Mouse (Mus musculus): ENCODE data around the gene Gm12845.
A peak's percentile ranks its signal among the peaks of the same experiment; 100 is the strongest.
"Not testable (repeated sequence)": the region's sequence is repeated elsewhere in the genome, so short reads cannot be mapped to it uniquely, and the experiment has no call there.

Gm12845 gene

DNA sequence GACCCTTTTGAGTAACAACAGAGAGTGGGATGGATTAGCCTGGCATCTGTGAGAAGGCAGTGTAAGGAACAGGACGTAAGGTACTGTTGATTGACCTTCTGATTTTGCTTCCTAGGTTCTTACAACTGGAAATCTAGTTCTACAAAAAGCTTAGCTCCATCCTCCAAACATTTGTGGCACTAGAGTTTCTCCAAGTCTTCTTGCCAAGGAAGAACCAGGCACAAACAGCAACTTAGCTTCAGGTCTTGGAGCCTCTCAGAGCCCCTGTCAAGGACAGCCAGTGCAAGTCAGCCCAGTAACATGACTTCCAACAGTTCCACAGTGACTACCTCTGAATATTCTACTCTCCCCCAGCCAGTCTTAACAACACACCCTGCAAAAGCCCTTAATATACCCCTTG lies at the start of gene Gm12845:
Gene Gm12845, plus strand, starts transcription at position 301 of the 400 bp plus-strand sequence.
- DNase-seq (ENCODE audit: low spot score) = no peak

DNA sequence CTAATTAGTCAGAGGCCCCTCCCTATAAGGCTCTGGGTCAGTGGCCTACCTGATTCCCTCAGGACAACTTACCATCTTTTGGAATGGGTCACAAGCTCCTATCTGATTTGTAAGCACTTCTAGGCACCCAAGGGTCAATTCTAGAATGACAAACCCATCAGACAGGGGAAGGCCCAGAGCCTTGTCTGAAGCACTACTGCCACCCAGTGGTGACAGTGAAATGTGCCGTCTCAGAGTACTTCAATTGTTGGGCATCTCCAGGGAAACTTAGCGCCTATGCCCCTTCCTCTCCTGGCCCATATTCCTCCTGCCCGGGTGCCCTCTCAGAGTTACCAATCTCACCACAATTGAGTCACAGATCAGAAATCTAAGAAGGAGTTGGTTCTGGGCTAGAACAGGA lies 47.3 kb upstream of the Gm12845 start:
- DNase-seq (ENCODE audit: low spot score) = peak; percentile 77

DNA sequence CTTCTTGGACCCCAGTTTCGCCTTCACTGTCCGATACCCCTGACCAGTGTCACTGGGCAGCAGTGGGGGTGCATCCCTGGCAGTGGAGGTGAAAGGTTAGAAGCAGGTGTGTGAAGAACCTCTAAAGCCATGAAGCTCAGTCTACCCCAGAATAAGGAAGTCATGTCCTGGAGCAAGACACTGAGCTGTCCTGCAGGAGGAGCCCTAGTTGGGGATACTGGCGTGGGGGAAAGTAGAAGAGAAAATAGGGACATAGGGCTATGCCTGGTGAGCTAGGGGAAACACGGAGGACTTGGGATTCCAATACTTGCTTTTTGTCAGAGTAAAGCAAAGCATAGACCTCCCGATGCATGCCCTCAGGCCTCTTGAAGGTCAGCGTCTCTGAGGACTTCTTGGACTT lies 43.2 kb upstream of the Gm12845 start:
- no peak for DNase-seq (ENCODE audit: low spot score)

DNA sequence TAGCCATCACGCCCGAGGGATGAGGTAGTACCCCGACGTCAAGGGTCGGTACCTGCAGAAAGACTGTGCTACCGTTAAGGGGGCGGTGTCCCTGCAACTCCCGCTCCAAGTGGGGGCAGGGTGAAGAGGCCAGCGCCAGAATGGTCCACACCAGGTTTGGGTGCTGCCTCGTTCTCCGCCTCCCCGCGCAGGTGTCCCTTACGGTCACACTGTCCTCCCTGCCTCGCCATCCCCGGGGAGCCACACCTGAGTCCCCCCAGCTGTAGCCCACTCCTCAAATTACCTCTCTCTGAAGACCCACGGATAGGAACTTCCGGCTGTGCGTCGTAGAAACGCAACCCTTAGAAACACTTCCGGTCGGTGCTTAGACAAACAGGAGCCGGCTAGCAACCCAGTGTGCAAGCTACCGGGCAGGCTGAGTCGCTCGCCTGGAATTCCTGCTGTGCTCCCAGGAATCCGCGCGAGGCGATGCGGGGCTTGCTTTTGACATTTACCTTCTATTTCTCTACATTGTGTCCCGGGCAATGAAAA lies 42.2 kb upstream of the Gm12845 start, which contains the start of gene Dmap1:
Gene Dmap1, minus strand, starts transcription at position 343 of the 531 bp plus-strand sequence.
- peak; percentile 81 for DNase-seq (ENCODE audit: low spot score)

DNA sequence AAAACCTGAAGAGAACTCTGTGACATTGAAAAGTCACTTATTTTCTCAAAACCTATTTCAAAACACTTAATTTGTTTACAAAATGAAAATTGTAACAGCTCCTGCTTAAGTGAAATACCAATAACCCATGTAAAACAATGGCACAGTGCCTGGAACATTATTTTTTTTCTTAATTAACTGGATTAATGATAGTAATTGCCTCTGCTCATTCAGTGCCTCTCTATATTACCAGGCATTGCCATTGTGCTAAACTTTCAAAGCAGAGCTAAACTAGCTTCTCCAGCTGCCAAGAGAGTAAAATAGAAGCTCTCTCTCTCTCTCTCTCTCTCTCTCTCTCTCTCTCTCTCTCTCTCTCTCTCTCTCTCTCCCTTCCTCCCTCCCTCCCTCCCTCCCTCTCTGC lies 41.7 kb upstream of the Gm12845 start:
- DNase-seq (ENCODE audit: low spot score) = no peak

DNA sequence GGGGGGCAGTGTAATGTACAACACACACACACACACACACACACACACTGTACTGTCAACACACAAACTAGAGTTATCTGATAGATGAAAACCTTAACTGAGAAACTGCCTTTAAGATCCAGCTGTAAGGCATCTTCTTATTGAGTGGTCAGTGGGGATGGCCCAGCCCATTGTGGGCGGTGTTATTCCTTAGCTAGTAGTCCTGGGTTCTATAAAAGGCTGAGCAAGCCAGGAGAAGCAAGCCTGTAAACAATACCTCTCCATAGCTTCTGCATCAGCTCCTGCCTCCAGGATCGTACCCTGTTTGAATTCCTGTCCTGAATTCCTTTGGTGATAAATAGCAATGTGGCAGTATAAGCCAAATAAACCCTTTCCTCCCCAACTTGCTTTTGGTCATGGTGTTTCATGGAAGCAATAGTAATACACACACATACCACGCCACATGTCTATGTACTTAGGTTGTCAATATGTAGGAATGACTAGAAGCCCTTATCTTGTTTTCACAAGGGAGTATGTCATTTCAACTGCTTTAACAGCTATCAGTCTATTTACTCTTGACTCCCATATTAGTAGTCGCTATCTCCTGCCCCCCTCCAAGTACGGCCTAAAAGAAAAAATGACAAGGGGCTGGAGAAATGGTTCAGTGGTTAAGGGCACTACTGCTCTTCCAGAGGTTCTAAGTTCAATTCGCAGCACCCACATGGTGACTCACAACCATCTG lies 41.0 kb upstream of the Gm12845 start:
- no peak for DNase-seq (ENCODE audit: low spot score)

DNA sequence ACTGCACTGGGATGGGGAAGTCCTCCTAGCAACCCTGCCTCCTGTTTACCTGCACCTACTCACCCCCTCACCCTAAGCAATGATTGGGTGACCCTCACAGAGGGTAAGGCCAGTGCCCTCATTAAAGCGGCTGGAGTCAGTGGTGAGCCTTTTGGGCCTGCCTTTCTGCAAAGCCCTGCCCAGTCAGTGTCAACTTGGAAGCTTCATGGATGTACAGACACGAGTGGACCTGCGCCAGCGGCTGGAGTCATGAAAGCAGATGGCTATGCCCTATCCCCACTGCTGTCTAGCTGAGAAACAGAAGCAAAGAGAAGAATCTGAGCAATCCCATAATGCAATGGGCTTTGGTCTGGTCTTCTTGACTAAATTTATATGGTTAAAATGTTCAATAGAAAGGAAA lies 37.9 kb upstream of the Gm12845 start:
- no peak for DNase-seq (ENCODE audit: low spot score)

DNA sequence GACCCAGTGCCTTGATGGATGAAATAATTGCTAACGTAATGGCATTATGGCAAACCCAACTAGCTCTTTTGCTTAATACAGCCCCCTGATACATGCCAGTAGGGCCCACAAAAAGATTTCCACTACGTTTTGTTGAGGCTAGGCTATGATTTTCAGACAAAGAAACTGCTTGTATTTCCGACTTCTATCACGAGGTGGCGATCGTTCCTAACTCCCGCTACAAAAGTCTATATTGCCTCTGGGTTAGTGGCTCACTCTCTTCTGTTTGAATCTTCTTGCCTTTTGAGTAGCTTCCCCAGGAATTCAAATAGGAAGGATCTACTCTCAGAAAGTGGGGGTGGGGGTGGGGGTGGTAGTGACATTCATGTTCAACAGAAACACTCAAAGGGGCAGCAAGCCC lies 18.9 kb upstream of the Gm12845 start:
- peak; percentile 51 for DNase-seq (ENCODE audit: low spot score)

DNA sequence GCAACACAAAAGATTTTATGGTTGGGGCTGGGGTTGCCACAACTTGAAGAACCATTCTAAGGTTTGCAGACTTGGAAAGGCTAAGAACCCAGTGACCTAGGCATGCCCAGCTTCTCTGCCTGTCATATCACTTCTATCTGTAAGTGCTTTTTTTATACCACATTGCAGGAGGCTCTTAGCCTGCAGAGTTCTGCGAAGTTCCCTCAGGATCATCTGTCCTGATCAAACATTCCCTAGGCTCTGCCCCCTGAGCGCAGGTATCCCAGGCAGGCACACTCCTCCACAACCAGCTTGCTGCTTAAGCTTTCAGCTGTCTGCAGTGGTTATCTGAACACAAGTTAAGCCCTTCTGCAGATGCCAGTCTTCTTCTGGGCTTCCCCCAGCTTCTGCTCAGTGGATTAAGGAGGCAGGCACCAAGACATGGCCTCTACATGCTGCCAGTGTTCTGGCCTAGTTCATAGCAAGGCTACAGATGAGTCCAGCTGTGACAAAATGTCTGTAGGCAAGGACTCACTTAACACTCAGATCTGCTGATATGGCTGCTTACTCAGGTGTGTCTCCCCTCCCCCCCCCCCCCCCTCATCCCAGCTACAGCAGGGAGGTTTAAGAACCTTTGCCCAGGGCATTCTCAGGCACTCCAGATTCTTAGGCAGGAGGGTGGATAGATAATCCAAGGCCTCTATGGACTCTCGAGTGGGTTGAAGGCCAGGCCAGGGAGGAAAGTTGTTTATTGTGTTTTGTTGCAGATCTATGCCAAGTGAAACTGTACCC lies 15.2 kb upstream of the Gm12845 start:
- no peak for DNase-seq (ENCODE audit: low spot score)

DNA sequence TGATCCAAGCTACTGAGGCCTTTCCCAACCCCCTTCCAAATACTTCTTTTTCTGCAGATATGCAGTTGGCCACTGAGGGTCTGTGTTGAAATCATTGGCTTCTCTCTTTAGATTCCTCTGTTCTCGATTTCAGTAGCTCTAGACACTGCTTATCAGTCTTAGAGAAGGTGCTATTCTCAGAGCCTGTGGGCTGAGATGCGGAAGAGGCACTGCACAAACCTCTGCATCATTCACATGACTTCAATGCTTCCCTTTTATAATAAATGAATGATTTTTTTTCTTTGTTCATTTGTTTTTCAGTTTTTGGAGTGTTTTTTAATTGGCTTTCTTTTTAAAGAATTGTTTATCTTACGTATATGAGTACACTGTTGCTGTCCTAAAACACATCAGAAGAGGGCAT lies 11.9 kb upstream of the Gm12845 start:
- DNase-seq (ENCODE audit: low spot score) = no peak

DNA sequence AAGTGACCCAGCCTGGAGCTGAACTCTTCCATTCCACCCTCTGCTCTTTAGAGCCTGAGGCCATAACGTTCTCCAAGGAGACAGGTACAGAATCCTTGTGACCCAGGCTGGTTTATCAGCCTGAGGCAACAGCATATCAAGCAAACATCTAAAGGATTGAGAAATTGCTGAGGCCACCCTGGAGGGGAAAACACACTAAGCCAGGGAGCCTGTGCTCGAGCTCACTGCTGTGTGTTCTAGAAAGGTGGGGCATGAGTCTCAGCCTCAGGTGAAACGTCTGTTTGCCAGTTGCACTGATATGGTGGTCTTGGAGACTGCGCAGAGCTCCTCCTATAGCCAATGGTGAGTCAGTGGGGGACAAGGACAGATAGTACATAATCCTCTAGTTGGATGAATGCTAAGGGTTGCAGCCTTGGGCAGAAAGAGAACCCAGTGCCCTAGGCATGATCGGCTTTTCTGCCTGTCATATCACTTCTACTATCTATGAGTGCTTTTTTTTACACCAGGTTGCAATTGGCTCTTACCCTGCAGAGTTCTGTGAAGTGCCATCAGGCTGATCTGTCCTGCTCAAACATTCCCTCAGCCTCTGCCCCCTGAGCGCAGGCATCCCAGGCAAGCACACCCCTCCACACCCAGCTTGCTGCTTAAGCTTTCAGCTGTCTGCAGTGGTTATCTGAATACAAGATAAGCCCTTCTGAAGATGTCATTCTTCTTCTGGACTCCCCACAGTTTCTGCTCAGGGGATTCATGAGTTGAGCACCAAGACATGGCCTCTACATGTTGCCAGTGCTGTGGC lies 10.7 kb upstream of the Gm12845 start:
- DNase-seq (ENCODE audit: low spot score) = no peak

DNA sequence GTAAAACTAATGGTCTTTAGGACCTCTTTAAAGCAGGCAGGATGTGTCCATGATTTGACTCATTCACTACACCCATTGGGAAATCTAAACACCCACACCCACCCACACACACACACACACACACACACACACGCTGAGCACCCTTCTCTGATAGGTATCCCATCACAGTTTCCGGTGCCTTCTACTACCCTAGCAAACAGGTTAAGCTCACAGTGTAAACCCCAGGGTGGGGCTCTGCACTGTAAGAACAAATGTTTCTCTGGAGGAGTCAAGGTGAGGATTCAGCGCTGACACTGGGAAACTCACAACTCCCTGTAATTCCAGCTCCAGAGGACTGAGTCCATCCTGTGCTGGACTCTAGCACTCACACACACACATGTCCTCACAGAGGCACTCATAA lies 7.7 kb downstream of the Gm12845 start:
- no peak for DNase-seq (ENCODE audit: low spot score)

DNA sequence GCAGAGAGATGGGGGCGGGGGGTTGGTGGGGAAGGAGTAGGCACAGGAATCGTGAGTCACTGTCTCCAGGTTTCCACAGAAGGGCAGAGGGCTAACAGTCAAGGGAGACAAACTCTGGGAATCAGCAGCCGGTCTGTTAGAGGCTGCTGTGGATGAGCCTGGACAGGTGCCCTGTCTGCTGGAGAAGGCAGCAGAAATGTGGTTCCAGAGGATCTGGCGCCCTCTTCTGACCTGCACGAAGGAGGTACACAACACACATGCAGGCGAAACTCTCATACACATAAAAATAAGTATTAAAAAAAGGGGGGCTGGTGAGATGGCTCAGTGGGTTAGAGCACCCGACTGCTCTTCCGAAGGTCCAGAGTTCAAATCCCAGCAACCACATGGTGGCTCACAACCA lies 13.3 kb downstream of the Gm12845 start:
- DNase-seq (ENCODE audit: low spot score) = no peak

DNA sequence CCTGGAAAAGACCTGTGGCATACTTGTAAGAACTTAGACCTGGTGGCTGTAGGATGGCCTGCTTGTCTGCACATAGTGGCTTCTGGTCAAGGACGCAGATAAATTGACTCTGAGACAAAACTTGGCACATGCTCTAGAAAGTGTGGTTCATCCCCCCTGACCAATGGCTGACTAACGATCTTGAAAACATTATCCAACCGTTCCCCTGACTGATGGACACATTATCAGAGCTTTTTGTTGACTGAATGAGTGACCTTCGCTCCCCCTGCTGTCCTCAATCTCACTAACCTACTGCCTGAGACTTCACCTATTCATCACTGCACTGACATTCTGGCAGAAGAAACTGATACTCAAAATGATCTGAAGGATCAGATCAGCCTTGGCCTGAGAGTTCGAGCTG lies 28.3 kb downstream of the Gm12845 start:
- not testable (repeated sequence) for DNase-seq (ENCODE audit: low spot score)

DNA sequence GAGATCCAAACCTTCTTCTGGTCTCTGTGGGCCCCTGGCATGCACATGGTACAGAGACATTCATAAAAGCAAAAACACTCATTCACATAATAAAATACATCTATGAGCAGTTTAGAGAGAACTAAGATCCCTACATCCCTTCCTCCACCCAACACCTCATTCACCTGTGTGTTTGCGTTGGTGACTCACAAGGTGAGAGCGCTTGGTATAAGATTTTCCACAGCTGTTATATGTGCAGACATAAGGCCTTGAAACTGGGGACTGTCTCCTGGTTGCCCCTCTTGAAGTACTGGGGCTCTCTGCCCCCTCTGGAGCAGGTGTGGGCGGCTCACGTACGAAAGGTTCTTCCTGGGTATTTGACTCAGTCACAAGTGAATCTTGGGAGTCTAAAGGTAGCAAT lies 35.9 kb downstream of the Gm12845 start:
- no peak for DNase-seq (ENCODE audit: low spot score)

DNA sequence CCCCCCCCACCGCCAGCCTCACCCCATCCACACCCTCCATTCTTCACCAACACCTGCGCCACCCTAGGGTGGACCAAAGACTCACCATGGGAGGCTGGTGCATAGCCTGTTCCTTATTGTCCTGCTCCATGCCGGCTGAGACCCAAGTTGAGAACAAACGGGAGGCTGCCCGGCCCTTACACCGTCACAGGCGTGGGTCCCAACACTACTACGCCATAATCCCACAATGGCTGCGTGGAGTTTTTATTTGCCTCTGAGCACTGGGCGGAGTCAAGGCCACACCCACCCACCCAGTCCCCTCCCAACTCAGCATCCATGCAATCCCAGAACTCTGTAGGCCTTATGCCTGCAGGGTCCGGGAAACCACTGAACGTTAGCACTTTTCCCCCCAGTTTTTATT lies 41.2 kb downstream of the Gm12845 start, which contains the start of gene Klf17:
Gene Klf17, minus strand, starts transcription at position 233 of the 400 bp plus-strand sequence.
- DNase-seq (ENCODE audit: low spot score) = no peak

DNA sequence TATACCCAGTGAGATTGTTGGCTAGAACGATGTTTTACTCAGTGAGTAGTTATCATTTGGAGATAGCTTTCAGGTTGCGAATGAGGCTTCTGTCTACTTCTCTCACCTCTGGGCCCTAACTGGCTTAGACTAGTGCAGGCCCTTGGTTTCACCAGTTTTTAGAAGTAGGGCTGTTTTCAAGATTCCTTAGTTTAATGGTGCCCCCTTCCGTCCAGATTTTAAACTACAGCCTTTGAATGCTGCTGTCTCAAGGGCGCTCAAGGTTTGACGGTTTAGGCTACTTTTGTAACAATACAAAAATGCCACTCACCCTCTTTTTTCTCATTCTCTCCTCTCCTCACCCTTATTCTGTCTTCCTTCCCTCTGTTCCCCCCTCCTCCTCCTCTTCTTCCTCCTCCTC lies 46.7 kb downstream of the Gm12845 start:
- DNase-seq (ENCODE audit: low spot score) = peak; percentile 73

DNA sequence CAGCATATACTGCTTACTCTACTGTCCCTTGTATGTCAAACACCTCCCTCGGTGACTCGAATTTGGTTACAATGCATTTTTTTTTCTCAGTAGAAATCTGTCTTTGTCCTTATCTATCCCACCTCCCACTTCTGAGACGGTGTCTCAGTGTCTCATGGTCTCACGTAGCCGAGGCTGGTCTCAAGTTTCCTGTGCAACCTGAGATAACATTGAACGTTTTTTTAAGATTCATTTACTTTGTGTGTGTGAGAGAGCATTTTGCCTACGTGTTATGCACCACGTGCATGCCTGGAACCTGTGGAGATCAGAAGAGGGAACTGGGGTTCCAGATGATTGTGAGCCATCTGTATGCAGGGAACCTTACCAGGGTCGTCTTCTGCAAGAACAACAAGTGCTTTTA lies 48.7 kb downstream of the Gm12845 start:
- no peak for DNase-seq (ENCODE audit: low spot score)

Measured in ovary, postnatal 14 days (tissue).